Mouse (Mus musculus) urinary bladder, adult 18-20 months (tissue): Measurements from ENCODE around the gene Nefh.

ENCODE experiments used
- DNase-seq, 2 experiments: peaks; one replicate each; pipeline ENCODE4 v3.0.0; 2022; ENCODE audit warnings: low spot score in 2 of 2, mixed read lengths in 2 of 2

Gene Nefh

DNA sequence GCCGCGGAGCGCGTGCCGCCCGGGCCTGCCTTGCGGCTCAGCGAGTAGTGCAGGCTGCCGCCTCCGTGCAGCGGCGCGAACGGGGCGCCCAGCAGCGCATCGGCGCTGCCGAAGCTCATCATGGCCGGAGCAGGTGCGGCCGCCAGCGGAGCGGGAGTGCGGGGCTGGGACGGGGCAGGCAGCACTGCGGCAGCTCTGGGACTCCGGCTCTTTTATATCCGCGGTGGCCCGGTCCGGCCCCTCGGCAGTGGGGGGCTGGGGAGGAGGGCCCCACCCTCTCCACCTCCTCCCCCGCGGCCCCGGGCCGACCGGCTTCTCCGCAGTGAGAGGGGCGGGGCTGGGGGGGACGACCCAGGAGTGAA is at the start of gene Nefh:
TSS of gene Nefh (minus strand) at position 252 of the 362 bp plus-strand sequence.
- no peak for DNase-seq

- DNase-seq: no peak
Measured at GRCm38 (mm10) chr11:4996621-4997199, 48.8 kb upstream of the Nefh start.

- no peak for DNase-seq
Measured at GRCm38 (mm10) chr11:4995676-4996075, 47.8 kb upstream of the Nefh start.

- no peak for DNase-seq
Measured at GRCm38 (mm10) chr11:4992471-4992870, 44.6 kb upstream of the Nefh start.

- DNase-seq: no peak
Measured at GRCm38 (mm10) chr11:4989187-4989586, 41.3 kb upstream of the Nefh start.

GRCm38 (mm10) chr11:4987487-4987852 is 39.6 kb upstream of the Nefh start:
- DNase-seq: no peak

DNA sequence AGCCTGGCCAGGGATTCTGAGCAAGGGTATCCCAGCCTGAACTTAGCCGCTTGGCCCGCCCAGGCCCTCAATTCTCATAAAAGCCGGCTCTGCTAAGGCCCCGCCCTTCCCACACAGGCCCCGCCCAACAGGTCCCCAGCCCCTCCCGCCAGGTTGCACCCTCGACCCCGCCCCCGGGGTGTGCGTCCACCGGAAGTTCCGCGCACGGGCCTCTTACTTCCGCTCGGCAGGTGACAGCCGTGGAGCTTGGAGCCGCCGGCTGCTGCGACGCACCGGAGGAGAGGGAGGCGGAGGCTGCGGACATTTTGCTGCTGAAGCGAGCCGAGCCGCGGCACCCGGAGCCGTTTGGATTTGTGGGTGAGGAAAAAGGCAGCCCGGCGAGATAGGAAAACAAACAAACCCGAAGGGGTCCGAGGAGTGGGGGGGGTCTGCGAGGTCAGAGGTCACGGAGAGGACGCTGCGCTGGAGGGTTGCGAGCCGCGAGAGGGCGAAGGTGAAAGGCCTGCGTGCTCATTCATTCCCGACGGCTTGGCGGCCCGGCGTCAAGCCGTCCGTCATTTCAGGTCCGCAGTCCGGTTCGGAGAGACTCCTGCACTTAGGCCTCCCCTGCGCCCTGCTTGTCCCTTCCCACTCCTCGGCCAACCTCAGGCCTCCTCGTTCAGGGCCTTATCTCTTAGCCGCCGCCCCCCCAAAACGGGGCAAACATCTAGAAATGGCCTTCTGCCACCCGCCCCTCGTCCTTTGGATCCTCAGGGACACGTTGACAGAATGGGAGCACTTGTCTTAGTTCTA is 39.0 kb upstream of the Nefh start, which contains the start of gene Ap1b1:
TSS of gene Ap1b1 (plus strand) at position 130 of the 792 bp plus-strand sequence.
- peak; percentile 86 to 90 for DNase-seq

GRCm38 (mm10) chr11:4984799-4985198 is 36.9 kb upstream of the Nefh start:
- no peak for DNase-seq

DNA sequence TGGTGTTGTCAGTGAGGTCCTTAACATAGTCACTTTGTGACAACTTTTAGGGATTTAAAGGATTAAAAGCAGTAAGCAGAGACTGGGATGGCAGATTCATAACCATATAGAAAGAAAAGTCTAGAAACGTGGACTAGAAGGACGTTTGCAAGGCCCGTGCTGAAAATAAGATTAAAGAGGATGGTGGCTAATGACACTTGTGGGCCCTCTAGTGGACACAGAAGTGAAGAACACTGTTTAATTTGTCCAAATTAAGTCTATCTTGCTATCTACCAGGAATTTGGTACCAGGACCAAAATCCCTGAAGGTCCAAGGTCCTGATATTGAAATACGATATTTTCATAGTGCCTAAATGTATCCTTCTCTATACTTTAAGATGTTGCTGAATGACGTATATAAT is 36.4 kb upstream of the Nefh start:
- no peak for DNase-seq

DNA sequence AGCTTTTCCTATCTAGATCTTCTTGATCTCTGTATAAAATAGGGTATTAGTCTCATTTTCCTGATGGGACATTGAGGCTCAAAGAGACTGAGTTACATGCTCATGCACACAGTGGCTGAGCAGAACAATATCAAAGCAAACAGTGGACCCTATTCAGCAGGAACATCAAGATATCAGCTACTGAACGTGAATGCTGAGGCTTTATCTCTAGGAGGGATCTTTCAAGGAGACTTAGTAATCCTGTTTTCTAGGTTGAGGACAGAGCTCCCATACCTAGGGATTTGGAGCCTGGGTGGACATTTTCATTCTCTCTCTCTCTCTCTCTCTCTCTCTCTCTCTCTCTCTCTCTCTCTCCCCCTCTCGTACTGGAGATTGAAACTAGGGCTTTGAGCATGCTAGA is 35.7 kb upstream of the Nefh start:
- no peak for DNase-seq

- DNase-seq: no peak
Measured at GRCm38 (mm10) chr11:4983010-4983409, 35.1 kb upstream of the Nefh start.

DNA sequence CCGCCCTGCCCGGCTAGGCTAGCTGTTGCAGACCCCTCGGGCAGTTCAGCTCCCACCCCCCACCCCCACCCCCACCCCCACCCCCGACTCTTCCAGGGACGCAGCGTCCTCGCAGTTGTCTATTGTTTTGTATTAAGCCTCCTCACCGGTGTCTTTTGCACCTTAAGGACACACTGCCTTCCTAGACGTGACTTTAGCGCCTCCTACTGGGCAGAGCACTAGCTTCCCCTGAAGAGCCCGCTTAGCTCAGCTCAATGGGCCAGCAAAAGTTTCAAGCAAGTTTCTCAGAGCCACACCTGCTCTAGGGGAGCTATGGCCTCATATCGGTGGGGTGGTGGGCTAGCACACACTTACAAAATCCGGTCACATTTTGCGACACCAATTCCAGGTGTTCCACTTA is 27.8 kb upstream of the Nefh start:
- peak; percentile 41 to 57 for DNase-seq

DNA sequence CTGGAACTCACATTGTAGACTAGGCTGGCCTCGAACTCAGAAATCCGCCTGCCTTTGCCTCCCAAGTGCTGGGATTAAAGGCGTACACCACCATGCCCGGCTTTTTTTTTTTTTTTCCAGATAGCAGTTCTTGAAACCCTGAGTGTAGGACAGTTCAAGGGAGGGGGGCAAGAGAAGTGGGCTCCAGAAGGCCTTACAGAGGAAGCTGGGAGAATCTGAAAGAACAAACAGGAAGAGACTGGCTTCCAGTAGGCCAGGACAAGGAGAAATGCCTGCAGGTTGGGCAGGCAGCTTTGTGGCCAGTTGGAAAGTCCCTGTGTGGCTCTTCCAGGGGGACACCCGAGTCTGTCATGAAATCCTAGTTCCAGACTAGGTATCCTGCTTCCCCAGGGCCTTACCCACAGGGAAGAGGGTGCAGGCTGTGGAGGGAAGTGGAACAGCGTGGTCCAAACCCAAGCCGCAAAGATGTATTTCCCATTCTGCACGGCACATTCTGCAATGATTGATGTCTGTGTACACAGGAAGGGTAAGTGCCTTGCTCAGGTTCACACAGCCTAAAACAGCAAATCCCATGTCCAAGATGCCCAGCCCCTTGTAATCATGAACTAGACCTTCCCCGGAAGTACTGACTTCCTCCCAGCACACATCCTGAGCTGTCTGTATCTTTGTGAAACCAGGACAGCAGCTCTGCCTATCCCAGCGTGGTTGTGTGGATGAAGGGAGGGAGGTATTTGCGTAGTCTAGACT is 26.7 kb upstream of the Nefh start:
- DNase-seq: no peak

GRCm38 (mm10) chr11:4973871-4974256 is 26.0 kb upstream of the Nefh start:
- no peak for DNase-seq

DNA sequence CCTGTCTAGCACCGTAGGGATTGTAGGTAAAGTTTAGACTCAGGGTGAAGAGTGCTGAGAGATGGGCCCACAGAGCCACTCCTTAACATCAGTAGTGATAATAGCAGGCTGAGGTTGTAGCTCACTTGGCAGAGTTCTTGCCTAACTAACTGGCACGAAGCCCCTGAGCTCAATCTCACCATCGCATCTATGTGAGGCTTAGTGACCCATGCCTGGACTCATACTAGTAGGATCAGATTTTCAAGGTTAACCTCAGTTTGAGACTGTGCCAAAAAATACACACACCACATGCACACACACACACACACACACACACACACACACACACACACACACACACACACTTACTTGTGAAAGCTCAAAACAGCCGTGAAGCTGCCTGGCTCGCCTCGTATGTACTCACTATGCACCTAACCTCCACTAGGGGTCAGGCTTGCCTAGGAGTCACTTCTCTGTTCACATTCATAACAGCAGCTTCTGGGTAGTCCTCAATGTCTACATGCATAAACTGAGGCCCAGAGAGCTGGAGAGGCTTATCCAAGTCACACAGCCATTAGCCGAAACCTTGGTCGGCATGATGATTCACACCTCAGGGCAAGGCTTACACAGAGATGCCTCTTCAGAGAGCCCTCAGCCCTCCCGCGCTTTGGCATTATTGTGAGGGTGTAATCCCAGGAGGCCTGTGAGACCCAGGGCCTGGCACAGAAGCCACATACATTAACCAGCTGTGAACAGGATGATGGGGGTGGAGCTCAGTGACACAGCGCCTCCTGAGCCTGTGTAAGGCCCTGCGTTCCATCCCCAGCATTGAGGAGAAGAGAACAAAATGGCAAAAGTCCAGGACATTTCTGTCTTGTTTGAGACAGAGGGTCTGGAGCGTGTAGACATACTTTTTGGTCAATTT is 25.4 kb upstream of the Nefh start:
- DNase-seq: peak in 1 of 2 experiments; percentile 29

DNA sequence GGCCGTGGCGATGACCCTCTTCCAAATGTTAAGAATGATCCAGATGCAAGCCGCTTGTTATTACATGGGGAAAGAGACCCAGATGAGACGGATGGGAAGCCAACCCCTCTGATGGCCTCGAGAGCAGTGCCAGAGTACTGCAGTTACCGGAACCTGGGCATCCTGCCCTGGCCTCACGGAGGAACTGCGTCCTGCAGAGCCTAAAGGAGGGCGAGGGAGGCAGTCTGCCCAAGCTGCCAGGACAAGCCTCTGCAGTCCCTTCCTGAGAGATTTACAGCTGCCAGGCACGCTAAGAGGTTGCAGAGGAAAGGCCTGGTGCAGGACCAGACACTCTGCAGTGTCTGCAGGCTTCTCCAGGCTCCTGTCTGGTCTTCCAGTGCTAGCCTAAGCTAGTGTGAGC is 20.5 kb upstream of the Nefh start:
- peak in 1 of 2 experiments; percentile 11 for DNase-seq

DNA sequence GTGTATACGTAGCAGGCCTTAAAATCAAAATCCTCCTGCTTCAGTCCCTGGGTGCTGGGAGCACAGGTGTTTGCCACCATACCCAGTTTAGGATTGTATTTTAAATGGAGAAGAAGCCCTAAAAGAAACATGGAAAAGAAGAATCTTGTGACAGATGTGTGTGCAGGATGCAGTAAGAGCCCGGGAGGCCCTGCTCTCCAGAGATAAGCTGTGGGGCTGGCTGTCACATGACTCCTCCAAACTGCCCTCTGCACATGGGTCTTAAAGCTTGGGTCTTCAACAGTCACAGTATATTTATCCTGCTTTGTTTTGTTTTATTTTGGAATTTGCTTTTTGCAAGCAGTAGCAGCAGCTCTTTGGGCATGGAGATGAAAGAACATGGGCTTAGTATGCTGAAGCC is 19.7 kb upstream of the Nefh start:
- DNase-seq: no peak

GRCm38 (mm10) chr11:4966888-4967287 is 19.0 kb upstream of the Nefh start:
- DNase-seq: no peak

- no peak for DNase-seq
Measured at GRCm38 (mm10) chr11:4966325-4966724, 18.5 kb upstream of the Nefh start.

GRCm38 (mm10) chr11:4963099-4963808 is 15.4 kb upstream of the Nefh start:
- no peak for DNase-seq

DNA sequence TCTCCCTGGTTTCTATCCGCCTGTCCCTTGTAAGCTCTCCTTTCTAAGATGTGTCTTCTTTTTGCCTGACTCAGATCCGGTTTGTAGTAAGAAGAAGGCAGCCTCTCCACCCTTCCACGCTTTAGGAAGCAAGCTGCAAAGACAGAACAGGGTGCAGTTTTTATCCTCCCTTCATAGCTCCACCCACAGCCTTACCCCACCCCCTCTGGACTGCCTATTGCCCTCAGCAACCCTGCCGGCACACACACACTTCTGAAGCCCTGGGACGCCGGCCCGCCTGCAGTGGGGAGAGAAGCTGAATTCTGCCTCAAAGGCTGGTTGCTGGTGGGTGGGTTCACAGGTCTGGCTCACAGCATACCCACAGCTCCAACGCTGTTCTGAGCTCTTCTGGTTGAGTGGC is 6.1 kb upstream of the Nefh start:
- DNase-seq: peak in 1 of 2 experiments; percentile 4
